Mouse (Mus musculus) right cerebral cortex, postnatal 10 days (tissue): ENCODE measurements around the gene Gng2.
A peak's percentile ranks its signal among the peaks of the same experiment; 100 is the strongest.

Experiments
- DNase-seq, 2 experiments: peaks; one replicate each; pipeline ENCODE4 v3.0.0; 2021; ENCODE audit warnings: low spot score in 2 of 2

Gng2 gene

DNA sequence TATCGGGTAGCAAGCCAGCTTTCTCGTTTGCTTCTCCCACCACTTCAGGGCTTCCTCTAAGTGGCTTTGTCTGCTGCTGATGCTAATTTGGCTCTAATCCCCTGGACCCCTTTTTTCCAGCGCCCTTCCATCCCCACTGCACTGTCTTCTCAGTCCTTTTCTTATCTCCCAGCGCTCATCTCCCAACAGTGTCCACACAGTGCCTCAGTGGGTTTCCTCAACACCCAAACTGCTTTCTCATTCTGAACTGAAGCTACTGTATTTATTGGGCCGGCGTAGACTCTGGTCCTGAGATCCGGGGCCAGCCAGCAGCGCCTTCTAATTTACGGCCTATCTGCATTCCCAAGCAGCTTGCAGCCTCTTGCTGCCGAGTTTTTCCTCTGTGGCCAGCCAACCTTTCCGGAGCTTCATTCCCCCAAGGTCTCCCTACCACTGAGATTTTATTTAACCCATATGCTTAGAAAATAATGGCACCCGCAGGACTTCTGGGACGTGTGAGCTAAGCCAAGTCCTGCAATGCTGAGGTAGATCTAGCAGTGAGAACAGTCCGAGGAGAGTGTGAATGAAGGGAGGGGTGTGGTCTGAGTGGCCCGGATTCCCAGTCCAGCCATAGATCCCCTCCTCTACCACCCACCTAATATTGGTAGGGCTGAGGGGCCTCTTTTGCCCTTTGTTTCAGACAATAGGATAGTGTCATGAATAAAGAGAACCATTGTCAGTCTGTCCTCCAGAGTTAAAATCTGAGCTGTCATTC is at the start of gene Gng2:
Gene Gng2 (minus strand): TSS at position 357 of the 754 bp plus-strand sequence.
- DNase-seq, result no peak

DNA sequence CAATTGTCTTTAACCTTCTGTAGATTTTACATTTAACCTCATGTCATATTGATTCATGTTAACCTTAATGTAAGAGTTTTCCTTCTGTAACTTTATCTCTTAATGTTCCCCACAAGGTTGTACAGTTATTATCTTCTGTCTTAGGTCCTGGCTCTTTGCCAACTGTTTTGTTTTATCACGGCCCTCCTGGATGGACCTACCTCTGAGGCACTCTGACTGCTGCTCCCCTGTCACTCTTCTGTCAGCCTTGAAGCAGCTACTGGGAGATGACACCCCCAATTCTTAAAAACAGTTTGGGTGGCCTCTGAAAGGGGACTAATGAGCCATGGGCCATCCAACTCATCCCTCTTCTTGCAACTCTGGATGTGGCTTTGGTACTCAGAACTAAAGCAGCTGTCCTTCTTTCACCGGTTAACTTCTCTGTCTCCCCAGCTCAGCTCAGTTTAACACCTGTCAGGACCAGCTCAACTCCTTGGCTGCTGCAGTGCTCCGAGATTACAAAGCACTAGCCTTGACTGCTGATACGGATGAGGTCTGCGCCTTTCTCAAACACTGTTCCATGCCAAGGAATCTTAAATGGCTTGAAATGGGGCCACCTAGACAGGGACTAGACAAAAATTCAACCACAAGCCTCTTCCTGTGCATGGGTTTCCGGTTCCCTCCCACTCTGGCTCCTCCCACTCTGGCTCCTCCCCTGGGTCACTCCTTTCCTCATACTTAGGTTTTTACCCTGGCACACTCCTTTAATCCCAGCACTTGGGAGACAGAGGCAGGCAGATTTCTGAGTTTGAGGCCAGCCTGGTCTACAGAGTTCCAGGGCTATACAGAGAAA is 47.7 kb upstream of the Gng2 start:
- DNase-seq, result no peak

DNA sequence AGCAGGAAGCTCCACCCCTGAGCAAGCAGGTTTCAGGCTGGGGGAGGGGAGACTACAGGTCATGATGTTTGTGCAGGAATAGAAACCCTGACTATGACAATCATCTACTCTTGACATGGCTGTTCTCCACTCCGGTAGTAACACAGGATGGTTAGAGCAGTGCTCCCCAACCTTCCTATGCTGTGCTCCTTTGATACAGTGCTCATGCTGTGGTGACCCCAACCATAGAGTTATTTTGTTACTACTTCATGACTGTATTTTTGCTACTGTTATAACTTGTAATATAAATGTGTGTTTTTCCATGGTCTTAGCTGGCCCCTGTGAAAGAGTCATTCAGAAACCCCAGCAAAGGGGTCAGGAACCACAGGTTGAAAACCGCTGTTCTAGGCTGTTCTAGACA is 46.5 kb upstream of the Gng2 start:
- DNase-seq, result no peak

DNA sequence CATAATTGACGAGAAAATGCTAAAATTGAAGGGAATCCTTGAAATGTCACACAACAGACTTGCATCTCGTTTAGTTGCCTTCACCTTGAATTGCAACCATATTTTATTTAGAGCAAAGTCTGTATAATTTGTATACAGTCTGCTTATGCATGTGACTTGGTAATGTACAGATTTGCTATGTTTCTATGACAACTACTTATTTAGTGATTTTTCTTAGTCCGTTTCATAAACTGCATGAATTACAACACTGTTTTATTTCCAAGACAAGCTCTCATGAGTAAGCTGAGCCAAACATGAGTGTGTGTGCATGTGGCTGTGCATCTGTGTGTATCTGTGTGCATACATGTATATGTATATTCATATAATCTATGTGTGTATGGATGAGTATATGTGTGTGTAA is 42.1 kb upstream of the Gng2 start:
- DNase-seq, result no peak

DNA sequence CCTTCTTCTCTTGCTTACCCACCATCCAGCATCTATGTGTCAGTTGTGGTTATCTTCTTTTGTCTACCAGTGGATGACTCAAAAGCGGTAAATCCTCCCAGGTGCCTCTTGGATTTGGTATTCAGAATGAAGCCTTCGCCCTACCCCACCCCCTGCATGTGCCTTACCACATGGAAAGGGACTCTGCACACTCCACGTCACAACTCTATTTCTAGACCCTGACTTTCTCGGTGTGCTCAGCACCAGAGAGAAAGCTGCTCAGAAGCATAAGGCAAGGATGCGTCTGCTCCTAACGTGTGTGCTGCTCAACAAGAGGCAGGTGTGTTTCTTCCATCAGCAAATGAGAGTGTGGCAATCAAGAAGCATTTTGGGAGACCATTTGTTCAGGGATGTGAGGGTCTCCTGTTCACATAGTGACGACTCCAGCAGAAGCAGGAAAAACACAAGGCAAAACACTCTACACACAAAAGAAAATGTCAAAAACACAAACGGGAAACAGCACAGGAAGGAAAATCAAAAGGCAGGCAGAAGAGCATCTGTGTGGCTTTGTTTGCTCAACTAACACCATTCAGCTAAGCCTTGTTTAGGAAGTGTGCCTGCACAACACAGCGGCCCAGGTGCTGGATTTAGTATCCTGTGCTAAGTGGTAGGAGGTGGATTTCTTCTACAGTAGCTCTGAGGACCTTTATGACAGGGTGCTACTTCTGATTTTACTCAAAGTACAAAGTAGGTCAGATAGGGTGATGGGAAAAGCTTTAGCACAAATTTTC is 35.3 kb upstream of the Gng2 start:
- DNase-seq, result peak; percentile 34 to 47

DNA sequence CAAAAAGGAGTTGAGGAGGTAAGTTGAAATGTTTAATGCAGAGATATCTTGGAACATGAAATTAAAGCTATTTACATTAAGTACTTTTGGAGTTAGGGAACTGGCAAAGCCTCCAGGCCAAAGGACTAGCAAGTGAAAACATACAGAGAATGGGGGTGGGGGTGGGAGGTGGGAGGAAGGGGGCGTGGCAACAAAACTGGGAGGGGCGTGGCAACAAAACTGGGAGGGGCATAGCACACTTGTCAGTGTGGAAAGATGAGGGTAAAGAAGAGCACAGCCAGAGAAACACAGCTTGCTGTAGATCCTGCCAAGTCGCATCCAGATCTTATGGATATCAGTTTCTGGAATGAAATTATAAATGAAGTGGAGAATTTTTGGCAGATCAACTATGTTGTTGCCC is 30.0 kb upstream of the Gng2 start:
- DNase-seq, result no peak

DNA sequence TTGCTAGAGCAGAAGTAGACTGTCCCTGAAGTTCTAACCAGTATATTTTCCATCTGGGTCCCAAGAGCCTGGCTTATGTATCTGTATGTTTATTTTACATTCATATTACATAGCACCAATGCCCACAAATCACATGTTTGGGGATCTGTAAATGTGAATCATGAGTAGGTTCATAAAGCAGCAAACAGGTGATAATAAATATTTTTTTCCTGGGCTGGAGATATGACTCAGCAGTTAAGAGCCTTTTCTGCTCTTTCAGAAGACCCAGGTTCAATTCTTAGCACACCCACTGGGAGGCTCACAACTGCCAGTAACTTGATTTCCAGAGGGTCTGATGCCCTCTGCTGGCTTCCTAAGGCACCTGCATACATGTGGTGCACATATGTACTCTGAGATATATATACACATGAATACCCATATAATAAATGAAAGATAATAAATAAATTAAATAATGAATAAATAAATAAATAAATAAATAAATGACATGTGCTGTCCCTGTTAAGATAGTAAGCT is 27.4 kb upstream of the Gng2 start:
- no peak for DNase-seq

DNA sequence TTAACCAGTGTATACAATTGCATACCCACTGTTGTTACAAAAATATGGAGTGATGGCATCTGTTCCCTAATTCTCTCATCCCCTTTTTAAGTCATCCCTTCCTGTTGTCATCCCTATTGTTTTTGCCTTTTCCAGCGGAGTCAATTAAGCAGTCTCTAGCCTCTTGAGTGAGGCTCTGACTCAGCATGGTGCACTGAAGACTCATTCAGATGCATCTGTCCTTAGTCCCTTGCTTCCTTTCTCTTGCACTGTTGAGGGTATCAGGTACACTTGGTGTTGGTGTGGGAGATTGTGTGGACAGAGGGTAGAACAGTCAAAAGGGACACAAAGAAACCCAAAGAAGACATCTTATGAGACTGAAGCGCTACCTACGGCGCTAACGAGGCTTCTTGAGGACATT is 19.4 kb upstream of the Gng2 start:
- no peak for DNase-seq

DNA sequence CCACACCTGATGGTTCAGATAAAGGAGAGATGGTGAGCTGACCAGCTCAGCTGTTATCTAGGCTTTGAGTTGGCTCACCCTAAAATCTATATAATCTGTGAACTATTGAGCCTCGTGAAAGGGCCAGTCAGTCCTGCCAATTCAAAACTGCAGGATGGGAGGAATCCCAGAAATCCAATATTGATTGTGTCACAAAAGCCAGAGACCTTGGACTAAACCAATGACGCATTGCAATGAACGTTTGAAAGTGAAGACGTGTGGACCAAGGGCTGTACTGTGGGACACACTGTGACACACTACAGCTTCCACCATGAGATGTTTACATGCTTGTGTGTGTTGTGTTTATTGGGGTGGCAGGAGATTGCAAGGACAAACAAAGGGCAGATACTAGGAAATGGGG is 18.5 kb upstream of the Gng2 start:
- no peak for DNase-seq

DNA sequence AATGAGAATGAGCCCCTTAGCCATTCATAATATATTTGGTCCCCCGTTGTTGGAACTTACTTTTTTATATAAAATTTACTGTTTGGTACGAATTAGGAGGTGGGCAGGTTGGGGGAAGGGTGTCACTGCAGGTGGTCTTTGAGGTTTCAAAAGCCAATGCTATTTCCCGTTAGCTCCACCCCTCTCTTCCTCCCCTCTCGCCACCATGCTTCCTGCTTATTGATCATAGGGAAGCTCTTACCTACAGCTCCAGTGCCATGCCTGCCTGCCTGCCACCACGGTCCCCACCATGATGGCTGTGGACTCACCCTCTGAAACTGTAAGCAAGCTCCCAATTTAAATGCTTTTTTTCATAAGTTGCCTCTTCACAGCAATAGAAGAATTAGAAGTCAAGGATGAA is 16.6 kb upstream of the Gng2 start:
- DNase-seq, result no peak

DNA sequence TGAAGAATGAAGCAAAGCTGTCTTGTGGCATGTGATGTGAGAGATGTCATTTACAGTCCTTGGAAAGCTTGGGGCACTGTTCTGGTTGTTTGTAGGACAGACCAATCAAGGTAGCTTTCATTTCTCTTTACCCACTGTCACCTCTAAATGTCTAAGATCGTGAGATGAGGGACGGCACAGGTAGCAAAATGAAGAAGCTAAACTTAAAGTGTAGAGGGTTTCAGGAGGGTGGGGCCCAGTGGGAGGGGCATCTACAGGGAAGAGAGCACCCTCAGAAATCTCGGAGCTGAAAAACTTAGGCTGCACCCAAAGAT is 16.1 kb upstream of the Gng2 start:
- DNase-seq, result no peak

DNA sequence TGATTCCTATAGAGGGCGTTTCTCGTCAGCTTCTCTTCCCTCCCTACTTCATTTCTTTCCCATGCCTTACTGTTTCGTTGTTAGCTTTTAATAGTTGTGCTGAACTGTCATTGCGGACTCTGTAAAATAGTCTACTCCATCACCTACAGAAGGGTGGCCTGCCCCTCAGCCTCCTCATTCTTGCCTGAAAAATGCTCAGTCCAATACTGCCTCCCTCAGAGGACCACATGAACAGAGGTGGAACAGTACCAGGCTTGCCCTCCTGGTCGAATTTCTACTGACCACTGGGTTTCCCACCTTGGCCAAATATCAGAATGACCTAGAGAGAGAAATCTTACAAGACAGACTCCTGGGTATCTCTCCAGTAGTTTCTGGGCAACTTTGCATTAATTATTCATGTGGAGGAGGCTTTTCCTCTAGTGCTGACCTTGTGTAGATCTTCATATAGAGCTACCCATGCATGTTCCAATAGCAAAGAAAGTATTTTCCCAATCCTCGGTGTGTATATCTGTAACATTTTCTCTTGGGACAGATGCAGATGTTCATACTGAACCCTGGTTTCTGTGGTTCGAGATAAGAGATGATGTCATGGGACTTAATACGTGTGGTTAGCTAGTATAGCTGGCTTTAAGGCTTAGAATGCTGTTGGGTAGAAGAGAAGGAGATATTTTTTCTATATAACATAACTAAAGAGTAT is 15.6 kb upstream of the Gng2 start:
- no peak for DNase-seq

DNA sequence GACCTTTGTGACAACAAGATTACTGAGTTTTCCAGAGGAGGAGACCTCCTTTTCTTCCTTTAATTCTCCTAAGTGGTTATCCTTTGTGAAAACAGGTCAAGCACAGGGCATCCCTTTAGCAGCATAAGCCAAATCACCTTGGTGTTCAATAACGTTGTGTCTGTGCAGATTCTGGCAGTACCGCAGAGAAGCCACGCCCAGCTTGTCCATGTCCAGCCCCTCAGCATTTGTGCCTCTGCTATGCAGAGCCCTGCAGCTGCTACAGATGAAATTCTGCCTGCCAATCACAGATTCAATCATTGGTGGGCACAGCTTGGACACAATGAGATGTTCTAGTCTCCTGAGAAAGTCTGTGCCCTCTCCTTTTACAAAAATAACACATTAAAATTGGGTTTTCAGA is 14.4 kb upstream of the Gng2 start:
- DNase-seq, result no peak

DNA sequence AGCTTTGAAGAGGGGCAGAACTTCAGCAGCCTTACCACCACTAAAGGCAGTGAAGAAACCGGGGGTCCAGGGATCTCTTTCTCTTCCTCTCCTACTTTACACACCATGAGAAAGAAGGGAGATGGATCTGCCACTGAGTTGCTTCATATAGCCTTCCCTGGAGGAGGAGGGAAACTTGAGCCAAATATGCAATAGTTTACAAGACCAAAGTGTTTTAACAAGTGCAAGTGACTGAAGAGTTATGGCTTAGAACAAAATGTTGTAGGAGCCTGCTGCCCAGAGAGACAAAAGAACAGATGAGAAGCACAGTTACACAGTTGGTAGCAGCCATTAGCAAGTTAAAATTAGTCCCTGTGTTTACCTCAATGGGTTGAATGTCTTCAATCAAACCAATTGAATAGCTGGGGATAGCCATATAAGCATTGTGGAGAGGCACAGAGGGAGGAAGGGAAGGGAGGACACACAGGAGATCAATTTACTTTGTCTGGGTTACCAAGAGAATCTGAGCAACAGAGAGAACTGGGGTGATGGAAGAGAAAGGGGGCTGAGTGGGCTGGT is 13.1 kb upstream of the Gng2 start:
- DNase-seq, result no peak

DNA sequence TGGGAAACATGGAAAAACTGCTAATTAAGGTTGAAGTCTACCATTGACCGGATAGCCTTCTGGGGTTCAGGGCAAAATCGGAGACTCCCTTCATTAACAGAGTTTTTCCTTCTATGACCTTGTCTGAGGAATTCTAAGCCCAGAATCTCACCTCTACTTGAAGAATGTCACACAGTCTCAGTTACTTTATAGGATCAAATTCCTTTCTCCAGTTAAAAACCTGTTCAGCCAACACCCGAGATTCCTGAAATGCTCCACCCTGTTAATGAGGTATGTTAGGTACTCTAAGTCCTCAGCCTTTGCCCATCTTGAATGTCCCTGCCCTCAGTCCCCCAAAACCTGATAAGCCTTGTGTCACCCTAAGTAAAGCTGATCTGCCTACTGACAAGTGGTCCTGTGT is 11.0 kb upstream of the Gng2 start:
- no peak for DNase-seq

DNA sequence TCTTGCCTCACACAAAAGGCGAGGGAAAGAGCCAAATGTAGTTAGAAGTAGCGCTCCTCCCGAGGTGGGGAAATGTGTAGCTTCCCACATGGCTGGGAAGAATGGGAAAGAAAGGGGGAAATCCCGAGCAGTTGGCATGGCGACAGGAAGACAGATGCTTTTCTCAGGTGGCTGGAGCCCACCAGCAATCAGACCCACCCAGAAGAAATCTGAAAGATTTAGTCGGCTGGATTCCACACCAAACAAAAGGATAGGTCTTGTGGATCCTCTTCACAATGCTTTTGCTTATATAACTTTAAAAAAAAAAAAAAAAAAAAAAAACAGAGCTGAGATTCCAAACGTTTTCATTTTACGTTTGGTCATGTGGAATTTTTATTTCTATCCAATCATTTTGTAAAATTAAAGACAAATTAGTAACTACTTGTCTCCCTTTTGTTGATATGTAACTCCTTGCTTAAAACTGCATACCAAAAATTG is 10.0 kb upstream of the Gng2 start:
- DNase-seq, result no peak

DNA sequence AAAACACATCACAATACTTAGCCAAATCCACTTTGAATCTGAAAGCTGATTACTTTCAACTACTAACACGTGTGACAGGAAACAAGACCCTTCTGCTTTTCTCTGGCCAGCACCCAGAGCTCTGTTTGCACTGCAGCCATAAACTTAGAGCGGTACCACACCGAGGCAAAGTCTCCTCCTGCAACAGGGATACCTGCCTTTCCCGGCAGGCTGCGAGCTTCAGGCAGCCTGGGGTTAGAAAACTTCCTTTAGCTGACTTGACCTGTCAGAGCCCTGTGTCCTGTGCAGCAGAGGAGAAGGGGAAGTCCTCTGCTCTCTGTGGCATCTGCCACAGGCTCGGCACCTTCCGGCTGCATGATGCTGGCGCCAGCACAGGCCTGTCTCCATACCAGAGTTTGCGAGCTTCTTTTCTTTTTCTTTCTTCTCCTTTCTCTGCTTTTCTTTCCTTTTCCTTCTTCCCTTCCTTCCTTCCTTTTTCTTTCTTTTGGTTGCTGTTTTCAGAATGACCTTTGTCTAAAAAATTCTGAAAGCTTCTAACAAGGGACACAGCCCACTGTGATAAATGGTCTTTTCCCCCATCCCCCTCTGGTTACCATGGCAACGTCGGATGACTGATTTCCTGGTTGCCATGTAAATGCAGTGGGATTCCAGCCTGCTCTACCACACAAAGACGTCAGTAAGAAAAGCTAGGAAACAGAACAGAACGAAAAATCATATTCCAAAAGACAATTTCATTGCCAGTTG is 9.4 kb upstream of the Gng2 start:
- peak; percentile 94 to 96 for DNase-seq

DNA sequence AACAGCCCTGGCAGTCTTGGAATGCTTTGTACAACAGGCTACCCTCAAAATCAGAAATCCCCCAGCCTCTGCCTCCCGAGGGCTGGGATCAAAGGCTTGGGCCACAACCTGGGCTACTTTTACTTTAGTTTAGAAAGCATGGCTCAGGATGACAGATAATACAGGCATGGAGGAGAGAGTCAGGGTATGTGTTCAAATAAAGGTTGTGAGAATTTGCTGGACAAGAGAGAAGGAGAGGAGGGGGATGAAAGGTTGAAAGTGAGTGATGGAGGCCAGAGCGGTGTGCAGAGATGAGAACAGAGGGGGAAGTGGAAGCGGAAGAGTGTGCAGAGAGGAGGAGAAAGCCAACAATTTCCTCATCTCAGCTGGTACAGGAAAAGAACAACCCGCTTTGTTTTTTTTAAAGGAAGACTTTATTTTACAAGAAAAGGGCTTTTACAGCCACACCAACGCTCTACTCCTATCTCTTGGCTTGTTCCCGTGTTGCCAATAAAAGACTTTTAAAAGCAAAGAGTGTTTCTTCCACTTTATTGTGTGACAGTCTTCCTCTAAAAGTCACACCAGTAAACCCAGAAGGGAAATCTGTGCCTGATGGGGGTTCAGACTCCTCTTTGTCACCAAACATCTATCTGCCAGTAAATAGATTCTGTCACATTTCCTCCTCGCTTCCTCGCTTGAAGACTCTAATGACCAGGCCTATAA is 8.6 kb upstream of the Gng2 start:
- no peak for DNase-seq

DNA sequence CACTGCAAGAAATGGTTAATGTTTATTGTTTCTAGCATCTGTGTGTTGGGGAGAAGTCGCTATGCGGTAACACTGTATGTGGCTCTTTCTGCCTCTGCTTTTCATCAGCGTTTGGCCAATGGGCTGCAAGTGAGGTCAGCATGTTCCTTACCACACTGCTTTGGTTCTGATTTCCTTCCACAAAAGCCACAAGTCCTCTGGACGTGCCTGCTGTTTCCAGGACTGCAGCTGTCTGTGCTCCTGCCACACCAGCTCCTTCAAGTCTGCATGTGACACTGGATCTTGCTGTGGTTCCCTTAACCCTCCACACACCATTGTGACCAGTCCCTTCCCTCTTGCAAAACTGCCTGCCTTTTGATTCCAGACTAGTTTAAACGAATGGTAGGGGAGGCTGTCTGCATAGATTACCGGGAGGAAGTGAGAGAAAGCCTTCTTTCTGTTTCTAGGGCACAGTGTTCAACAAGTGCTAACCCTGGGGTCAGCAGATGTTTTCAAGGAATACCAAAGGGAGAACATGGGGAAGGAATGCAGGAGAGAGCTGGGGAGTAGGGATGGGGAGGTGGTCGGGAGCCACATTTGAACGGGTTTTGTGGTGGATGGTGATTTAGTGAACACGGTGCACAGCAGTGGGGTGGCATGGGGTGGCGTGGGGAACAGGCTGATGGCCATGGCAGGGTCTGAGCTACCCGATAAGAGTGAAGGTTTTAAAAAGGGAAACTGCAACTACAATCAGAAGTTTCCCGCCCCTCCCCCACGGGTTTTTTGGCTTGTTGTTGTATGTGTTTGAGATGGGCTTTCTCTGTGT is 7.9 kb upstream of the Gng2 start:
- DNase-seq, result peak; percentile 64 to 76
